Mouse (Mus musculus) monocyte, adult 2 months (primary cell): Measurements from ENCODE around the gene Arl8a.
A peak's percentile ranks its signal among the peaks of the same experiment; 100 is the strongest.

Experiments used
- DNase-seq, 2 experiments: peaks; one replicate each; pipeline ENCODE4 v3.0.0; 2022; ENCODE audit warnings: low spot score in 2 of 2, low read depth in 1 of 2

Gene Arl8a

DNA sequence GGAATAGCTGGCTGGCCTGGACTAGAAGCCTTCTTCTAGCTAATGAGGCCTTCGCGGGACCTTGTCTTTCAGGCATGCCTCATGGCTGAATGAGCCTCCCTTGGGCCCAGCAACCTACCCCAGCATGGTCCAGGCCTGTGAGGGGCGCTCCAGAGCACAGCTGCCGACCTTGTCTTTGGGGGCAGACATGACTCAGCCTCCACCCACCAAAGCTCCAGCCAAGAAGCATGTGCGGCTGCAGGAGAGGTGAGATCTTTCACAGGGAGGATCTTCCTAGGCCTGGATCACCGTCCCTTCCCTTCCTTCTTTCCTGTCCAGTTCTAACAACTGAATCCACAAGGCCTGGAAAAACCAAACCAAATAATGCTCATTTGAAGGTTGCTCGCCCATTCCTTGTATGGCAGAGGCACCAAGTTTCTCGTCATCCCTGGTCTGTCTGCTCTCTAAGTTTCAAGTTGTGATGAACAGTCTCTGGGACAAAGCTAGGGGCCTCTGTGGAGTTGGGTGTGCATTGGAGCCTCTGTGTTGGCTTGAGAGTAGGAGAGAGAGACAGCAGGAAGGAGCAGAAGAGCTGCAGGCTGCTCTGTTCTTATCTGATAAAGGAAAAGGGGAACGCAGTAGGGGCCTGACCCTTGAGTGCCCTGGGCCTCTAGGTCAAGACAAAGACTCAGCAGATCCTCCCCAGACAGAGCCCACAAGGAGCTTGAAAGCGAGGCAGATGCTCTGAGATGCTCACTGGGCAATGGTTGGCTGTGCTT is 12.8 kb upstream of the Arl8a start:
- DNase-seq, result no peak

DNA sequence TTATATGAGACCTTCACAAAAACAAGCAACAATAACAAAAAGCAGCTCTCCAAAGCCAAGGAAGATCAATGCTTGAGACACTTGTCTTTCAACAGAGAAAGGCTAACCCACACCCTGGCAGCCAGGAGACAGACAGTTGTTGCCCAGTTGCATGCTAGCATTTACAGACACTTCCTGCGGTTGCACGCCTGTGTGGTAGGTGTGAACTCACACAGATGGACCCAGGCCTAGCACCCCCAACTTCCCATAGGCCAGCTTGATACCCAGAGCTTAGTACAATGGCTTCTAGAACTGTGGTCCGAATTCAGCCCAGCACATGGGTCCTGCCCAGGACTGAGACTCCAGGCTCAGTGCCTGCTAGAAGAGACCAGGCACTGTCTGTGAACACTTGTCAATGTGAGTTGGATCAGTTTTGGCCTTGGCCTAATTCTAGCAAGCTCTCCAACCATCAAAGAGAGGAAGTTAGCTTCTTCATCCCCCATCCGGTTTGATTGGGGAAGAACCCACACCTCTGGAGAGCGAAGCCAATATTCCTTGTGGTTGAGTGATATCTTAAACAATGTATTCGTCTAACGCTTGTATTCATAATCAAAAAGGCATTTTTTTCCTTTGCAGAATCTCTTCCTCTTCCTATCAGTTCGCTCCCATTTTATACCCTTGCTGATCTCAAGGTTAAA is 11.4 kb upstream of the Arl8a start:
- no peak for DNase-seq

DNA sequence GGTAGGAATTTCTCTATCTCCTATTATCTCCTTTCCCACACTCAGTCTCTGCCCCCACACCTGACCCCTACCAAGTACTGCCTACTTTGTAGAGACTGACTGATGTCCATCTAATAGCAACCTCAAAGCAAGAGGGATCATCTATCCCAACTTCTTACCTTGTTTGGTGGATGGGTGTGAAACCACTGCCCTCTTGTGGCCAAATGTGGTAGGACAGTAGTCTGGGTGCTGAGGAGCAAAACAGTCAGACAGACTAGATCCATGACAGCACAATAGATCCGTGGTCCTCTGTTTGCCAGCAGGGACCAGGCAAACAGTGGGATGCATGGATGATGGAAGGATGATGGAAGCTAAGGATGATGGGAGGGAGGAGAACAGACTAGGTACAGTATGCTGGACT is 10.1 kb upstream of the Arl8a start:
- peak in 1 of 2 experiments; percentile 47 for DNase-seq

DNA sequence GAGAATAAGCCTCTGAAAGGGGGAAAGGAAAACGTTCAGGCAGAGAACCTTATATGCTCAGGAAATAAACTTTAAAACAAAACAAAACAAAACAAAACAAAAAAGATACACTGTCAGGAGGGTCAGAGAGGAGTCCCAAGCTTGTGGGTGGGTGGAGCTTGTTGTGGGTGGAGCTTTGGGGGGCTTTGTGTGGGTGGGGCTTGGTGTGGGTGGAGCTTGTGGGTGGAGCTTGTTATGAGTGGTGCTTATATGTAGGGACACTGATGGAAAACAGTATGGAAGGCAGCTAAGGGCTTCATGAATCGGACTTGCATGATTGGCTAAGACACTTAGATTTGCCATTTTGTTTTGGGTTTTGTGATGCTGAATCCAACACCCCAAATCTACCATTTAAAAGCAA is 6.7 kb upstream of the Arl8a start:
- DNase-seq, result no peak

DNA sequence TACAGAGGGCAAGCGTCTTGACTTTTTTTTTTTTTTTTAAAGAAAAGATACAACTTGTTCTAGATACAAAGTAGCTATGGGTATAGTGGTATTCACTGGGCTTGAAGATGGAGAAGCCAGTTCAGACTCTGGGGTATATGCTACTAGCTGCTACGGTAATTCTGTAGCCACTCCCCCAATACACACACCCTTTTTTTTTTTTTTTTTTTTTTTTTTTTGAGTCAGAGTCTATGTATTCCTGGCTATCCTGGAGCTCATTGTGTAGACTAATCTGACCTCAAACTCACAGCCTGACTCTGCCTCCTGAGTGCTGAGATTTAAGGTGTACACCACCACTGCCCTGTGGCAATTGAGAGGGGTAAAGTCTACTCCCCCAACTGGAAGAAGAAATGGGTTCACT is 4.2 kb upstream of the Arl8a start:
- DNase-seq, result no peak

DNA sequence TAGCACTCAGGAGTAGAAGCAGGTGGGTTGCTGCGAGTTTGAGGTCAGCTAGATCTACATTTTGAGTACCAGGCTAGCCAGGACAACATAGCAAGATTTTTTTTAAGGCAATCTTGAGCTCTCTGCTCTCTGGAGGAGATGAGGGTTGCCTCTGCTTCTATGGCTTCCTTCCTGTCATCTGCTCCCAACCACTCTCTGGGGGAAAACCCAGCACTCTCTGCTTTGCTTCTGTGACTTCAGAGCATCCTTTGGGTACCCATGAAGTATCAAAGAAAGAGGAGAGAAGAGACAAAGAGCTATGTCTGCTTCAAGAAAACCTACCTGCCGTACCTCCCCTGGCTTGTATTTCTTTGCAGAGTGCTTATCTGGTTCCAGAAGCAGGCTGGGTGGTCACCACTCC is 2.7 kb upstream of the Arl8a start:
- no peak for DNase-seq

DNA sequence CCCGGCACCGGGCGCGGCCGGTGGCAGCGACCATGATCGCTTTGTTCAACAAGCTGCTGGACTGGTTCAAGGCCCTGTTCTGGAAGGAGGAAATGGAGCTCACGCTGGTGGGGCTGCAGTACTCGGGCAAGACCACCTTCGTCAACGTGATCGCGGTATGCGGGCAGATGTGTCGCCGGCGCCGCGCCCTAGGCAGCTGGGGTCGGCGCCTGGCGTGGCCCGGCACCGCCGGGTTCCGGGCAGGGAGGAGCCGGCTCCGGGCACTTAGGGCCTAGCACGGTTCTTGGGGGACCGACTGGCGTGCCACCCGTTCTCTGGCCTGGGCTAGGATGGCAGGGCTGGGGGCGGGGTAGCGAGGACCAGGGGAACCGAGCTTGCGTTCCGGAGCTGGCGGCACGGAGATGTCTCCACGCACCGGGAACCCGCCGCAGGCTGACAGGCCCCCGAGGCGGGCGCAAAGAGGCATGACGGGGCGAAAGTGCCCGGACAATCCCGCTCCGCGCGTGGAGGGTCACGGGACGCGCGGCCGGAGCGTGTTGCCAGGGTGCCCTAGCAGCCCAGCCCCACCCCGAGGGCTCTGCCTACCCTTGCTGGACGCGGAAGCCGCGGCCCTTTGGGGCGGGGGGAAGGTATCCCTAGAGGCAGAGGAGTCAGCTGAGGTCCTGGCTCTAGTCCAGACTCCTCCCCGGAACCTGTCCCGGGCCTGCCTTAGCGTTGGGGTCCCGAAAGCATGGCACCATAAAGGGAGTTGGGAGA is 500 bp downstream of the Arl8a start:
- peak; percentile 84 to 89 for DNase-seq

DNA sequence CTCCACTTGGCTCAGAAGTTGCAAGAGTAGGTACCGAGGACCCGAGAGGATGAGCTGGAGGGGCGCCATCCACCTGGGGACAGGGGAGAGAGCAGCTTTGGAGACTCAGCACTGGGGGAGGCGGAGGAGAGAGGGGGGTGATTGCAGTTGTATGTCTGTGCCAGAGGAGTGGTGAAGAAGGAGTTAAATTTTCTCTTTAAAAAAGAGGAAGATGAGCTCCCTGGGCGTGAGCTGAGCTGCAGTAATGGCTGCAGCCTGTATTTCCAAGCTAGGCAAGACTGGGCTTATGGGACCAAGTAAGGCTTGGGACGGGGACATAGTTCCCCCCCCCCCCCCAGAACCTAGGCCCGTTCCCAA is 1.1 kb downstream of the Arl8a start:
- no peak for DNase-seq

DNA sequence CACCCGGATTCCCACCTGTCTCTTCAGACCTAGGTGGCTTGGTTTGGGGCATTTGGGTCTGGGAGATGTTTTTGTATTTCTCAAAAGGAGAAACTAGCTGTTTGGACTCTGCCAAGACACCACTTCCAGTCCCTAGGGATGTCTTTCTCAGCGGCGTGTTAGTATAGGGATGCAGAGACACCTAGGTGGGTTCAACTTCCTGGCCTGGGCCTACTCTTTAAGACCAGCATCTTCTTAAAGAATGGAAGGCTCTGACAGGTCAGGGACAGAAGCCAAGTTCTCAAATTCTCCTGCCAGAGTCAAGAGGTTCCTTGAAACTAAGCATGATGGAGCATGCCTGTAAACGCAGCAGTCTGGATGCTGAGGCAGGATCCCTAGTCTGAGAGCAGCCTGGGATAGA is 1.9 kb downstream of the Arl8a start:
- DNase-seq, result no peak

DNA sequence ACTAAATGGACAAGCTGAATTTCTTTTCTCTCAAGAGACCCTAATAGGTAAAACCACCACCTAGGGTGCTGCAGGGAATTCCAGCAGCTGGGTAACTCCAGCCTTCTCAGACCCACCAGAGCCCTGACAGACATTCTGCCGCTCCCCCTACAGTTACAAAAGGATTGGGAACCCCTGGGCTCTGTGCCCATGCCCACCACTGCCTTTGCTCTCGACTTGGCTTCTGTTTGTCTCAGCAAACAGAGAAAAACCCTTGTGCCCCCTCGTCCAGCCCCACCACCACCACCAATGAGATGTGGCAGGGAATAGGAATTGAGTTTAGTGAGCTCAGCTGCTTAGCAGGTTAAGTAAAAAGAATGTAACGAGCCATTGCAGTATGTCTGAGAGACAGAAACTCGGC is 2.4 kb downstream of the Arl8a start:
- DNase-seq, result no peak

DNA sequence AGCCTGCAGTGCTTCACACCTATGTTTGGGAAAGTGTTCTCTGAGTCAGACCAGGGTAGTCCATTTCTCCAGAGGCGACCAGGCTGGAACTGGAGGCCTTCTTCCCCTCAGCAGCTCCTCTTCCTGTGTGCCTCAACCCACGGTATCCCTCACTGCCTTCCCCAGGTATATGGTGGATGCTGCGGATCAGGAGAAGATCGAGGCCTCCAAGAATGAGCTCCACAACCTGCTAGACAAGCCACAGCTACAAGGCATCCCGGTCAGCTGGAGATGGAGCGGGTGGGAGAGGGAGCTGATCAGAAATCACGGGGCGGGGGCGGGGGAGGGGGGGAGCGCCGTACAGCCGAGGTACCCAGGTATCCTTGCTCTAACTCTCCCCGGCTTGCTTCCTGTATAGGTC is 7.4 kb downstream of the Arl8a start:
- no peak for DNase-seq

DNA sequence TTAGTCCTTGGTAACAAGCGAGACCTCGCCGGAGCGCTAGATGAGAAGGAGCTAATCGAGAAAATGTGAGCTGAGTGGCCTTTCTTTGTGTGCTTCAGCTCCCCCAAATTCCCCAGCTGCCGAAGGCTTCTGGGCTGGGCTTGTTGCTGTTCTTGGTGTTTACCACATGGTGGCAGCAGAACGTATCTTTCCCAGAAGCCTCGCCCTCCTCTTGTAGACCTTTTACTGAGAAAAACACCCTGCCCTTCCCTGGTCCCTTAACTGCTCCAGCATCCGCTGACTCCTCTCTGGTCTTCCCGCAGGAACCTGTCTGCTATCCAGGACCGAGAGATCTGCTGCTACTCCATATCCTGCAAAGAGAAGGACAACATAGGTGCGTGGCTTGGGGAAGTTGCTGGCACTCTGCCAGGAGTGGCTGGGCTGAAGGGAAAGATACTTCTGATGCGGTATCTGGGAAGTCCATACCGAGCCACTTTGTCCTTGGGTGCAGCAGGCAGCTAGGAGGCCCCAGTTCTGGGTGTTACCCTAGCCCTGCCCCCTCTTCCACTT is 7.9 kb downstream of the Arl8a start:
- peak; percentile 42 to 43 for DNase-seq

DNA sequence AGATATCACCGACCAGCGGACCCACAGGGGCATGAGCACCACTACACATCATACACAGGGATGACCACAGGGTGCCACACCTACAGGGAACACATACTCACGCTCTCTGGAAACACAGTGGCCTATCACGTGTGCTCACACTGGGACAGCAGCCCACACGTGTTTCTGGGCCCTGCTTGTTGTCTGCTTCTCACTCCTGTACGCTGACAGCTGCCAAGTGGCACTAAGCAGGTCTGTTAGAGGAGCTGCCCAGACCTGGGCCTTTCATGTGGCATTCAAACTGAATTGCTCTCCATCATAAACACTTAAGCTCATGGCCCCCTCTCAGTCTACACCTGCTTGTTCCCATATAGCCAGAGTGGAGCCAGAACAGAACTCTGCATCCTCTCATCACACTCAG is 9.7 kb downstream of the Arl8a start:
- no peak for DNase-seq

DNA sequence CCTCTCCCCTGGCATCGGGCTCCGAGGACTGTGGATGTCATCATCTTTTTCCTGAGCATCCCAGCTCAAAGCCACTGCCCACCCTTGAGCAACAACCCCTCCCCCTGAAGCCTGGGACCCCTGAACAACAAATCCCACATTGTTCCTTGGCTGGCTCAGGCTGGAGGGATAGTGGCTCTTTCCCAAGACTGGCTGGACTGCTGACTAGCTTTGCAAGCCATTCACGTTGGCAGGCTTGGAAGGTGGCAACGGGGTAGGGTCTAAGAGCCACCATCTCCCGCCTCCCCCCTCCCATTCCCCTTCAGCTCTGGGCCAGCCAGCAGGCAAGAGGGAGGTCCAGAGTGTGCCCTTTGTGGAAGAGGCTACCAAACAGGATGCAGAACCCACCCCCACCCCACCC is 12.0 kb downstream of the Arl8a start:
- DNase-seq, result no peak

DNA sequence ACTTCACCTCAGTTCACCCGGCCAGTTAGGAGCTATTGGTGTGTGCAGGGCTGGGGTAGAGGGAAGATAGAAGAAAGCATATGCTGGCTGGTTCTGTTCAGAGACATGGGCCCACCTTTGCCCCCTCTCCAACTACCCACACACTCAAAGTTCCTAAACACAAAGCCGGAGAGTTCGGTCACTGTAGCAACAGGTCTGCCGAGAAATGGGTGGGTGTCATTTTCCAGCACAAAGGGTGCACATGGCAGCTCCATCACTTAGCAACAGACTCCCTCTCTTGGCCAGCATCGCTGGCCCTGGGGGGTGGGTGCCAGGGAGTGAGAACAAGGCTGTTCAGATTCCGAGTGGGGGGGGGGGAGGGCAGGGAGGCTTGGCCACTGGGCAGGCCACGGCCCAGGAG is 12.4 kb downstream of the Arl8a start:
- no peak for DNase-seq

DNA sequence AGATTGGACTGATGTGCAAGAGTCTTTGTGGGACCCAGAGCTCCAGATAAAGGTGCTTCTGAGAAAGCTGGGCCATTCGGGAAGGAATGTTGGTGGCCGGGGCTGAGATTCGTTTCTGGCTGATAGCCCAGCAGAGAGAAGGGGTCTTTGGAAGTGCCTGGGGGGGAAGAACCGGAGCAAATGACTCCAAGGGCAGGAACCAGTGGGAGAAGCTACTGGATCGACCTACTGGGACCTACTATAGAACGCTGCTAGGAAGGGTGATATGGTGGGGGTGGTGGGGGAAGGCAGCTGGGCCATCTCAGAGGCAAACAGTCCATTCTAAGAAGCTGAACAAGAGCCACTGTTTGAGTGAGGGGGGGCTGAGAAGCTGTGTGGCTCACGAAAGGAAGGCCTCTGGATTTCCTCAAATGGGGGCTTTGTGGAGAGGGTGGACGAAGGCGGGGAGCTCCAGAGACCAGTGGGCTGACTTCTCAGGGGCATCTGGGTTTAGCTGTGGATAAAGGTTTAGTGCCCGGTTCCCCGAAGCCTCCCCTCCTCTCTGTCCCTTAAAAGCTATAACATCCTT is 13.0 kb downstream of the Arl8a start:
- DNase-seq, result no peak

DNA sequence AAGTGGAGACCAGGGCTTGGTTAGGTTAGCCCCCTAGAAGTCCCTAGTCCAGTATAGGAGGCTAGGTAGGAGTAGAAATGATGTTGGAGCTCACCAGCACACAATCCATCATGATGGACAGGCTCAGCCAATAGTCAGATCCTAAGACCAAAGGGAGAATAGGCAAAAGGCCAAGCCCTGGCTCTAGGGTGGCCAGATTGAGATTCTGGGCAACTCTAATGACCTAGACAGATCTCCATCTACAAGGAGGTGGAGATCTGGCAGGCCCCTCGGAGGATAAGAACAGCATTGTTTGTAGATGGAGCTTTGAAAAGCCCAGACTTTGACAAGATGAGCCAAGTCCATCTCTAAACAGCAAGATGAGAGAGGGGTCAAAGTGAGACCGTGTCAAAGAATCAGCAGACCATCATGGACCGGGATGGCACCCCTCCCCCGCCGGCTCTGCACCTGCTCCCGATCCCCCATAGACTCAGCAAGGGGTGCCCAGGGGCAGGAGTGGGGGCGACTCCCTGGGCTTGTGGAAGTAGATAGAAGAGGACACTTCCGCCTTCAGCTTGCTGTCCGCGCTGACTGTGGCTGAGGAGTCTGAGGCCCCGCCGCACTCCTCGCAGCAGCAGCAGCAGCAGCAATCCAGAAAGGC is 13.9 kb downstream of the Arl8a start:
- DNase-seq, result no peak

DNA sequence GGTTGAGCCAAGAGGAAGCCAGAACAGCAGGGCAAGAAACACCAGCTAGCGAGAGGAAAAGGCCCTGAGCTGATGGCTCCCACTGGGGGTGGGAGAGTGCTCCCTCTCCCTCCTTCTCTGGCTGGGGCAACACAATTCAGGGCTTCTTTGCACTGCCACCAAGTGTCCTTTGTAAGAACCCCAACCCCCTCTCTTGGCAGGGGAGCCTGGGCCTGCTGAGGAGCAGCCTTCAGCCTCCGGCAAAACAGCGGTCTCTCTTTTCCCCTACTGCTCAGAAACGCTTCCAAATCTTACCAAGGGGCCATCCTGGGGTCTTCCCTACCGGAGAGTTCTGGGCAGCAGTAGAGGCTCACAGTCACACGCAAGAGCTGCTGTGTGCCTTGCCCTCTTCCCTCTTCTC is 16.1 kb downstream of the Arl8a start:
- no peak for DNase-seq

DNA sequence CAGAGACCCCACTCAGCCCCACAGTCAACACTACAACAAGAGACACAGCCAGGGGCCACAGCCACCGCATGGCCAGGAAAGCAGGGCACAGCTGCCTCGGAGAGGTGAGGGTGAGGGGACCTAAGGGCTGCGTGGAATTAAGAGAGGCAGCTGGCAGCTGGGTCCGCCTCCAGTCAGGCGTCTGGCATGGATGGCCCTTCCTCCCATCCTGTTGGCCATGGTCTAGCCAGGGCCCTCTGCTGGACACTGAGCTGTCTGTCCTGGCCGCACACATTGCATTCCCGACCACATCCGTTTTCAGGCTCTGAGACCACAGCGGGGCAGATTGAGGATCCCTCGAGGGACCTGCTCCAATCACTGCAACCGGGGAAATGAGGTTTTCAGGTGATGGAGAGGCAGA is 20.8 kb downstream of the Arl8a start, which contains the start of gene Gpr37l1:
Gpr37l1 (minus strand) TSS at position 247 of the 400 bp plus-strand sequence.
- no peak for DNase-seq

DNA sequence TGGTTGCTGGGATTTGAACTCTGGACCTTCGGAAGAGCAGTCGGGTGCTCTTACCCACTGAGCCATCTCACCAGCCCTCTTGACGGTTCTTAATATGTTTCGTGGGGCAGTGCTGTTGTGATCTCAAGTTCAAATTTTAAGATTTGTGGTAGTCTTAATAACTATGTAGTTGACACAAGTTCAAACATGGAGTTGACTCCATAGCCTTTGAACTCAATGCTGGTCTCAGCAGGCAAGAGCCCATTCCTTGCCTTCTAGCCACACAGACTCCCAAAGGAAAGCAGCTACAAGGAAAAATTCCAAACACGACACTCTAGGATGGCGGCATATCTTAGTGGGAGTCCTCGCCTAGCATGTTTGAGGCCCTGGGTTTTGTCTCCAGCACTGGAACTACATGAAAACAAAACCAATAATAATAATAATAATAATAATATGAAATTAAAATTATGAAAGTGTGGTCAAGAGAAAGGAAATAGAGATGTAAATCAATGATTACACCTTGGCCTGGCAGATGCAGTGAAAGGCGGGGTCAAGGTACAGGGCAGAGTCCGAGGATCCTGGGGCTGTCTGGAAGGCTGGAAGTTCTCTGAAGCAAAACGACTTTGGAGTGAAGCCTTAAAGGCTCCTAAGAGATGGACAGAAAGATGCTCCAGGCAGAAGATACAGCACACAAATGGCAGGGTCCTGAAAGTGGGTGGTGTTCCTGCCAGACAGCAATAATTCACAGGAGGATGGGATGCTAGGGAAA is 22.0 kb downstream of the Arl8a start:
- DNase-seq, result no peak
